Mouse (Mus musculus) liver, postnatal 0 days (tissue): ENCODE data around the gene Tsacc. TPM values are rescaled to one million over a fixed set of nuclear protein-coding genes. Genes with fewer than 3 reads are reported as not detected.
A peak's percentile ranks its signal among the peaks of the same experiment; 100 is the strongest.

Experiments used
- ATAC-seq: fragments of 200-750 bp; cut with Nextera tagmentation; 2 replicates; pipeline ENCODE4 v1.8.0; 2017; ENCODE audit warnings: mild to moderate bottlenecking, moderate library complexity
- DNase-seq: peaks from one replicate; pipeline ENCODE4 v3.0.0-alpha.2; 2016
- H3K27ac ChIP-seq: fragments of 300-500 bp; sonication (generic); 2 replicates; pipeline ENCODE4 v1.5.1; 2014; ENCODE audit warnings: antibody characterized with exemption, moderate library complexity, mild to moderate bottlenecking, low read depth
- H3K27me3 ChIP-seq: fragments of 300-500 bp; sonication (generic); 2 replicates; pipeline ENCODE4 v1.6.1; 2014; ENCODE audit warnings: low read length, control low read depth, mixed read lengths; ENCODE audit not compliant: insufficient read depth
- H3K36me3 ChIP-seq: fragments of 300-500 bp; sonication (generic); replicated peaks from 2 replicates; pipeline ENCODE4 v1.6.1; 2014; ENCODE audit warnings: mild to moderate bottlenecking, control low read depth, low read length, moderate library complexity, mixed read lengths; ENCODE audit not compliant: insufficient read depth
- H3K4me1 ChIP-seq: fragments of 300-500 bp; sonication (generic); 2 replicates; pipeline ENCODE4 v1.6.1; 2014; ENCODE audit warnings: antibody characterized with exemption, mild to moderate bottlenecking, control low read depth; ENCODE audit not compliant: insufficient read depth
- H3K4me2 ChIP-seq: fragments of 300-500 bp; sonication (generic); 2 replicates; pipeline ENCODE4 v1.6.1; 2014; ENCODE audit warnings: low read depth, mild to moderate bottlenecking, low read length, moderate library complexity, mixed read lengths
- H3K4me3 ChIP-seq: fragments of 300-500 bp; sonication (generic); 2 replicates; pipeline ENCODE4 v1.5.1; 2014; ENCODE audit warnings: low read depth, low read length
- H3K9ac ChIP-seq: fragments of 300-500 bp; sonication (generic); replicated peaks from 2 replicates; pipeline ENCODE4 v1.6.1; 2014; ENCODE audit warnings: mild to moderate bottlenecking, moderate library complexity
- H3K9me3 ChIP-seq: fragments of 300-500 bp; sonication (generic); 2 replicates; pipeline ENCODE4 v1.6.1; 2016; ENCODE audit warnings: mild to moderate bottlenecking, control low read depth, low read length, mixed read lengths
- CTCF ChIP-seq: sonication (generic); IDR thresholded peaks from 2 replicates; pipeline ENCODE4 v1.5.1; 2016; ENCODE audit warnings: antibody characterized with exemption, low read depth
- EP300 ChIP-seq: IDR thresholded peaks from 2 replicates; pipeline ENCODE4 v1.6.1; 2016; ENCODE audit warnings: antibody characterized with exemption, low read depth, mild to moderate bottlenecking
- WGBS: fragments of 180-500 bp; shearing (Covaris S2); extraction: QIAGEN DNeasy Blood & Tissue Kit; methylation state at CpG from one replicate; pipeline ENCODE4 v1.1.7; 2014; ENCODE audit not compliant: insufficient replicate concordance; 5-methylcytosine and 5-hydroxymethylcytosine counted together
- polyA plus RNA-seq: library from polyadenylated mRNA; unstranded; fragments of >200 nt; fragmentation: Nextera tagmentation; extraction: Ambion mirVana; gene quantifications from 2 replicates; pipeline ENCODE4 v1.2.1, GENCODE M21; 2015

The Tsacc gene
- polyA plus RNA-seq: 6.2 and 7.0 TPM in 2 replicates

DNA sequence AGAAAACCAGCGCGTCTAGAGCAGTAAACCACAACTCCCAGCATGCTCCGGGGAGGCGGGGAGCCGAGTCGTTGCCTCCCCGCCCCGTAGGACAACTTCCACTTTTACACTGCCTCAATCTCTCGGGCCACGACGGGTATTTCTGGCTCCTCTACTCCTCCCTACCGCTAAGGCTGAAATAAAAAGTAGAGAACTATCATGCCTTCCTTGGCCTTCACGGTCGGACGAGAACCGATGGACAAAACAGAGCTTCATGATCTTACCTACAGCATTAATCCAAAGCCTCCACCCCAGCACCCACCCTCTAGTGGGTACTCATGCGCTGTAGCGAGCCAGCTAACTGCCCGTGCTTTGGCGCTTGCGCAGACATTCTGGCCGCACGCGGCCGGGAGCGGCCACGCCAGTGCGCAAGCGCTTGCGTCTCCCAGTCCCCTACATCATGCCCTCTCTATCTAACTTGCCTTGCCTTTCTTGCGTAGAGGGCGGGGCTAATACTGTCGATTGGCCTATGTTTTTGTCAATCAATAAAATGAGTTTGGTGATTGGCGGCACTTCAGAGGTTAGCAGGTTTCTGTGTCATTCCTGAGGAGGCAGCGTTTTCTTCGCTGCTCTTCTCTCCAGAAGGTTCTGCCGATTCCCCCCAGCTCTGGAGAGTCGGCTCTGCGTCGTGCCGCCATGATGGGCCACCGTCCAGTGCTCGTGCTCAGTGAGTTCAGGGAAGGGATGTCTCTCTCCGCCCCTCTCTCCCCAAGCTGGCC is at the start of gene Tsacc, which contains the start of gene Cct3:
Gene Tsacc, minus strand, starts transcription at position 439 of the 758 bp plus-strand sequence.
Gene Cct3, plus strand, starts transcription at position 556 of the 758 bp plus-strand sequence.
- H3K27ac ChIP-seq: peak within 1 kb of the TSS; percentile 95
- peak within 1 kb of the TSS; percentile 93 for H3K4me2 ChIP-seq
- peaks cover 20% of the 10 kb centered on the region for H3K4me1 ChIP-seq
- peak within 1 kb of the TSS; percentile 76 for H3K4me3 ChIP-seq
- ATAC-seq (peak; percentile 97), DNase-seq (peak; percentile 94)
- H3K27me3 ChIP-seq: no peaks in the 10 kb centered on the region
- TF ChIP-seq EP300: peak; percentile 28; the same call in 1 of the 2 replicates
- peak; percentile 25; the same call in 1 of the 2 replicates for TF ChIP-seq CTCF
- peaks cover 20% of the 10 kb centered on the region for H3K36me3 ChIP-seq
- H3K9me3 ChIP-seq: no peaks in the 10 kb centered on the region
- under 1% methylated on average over 44 of the region's 44 CpGs for WGBS
- peak within 1 kb of the TSS; percentile 78 for H3K9ac ChIP-seq

DNA sequence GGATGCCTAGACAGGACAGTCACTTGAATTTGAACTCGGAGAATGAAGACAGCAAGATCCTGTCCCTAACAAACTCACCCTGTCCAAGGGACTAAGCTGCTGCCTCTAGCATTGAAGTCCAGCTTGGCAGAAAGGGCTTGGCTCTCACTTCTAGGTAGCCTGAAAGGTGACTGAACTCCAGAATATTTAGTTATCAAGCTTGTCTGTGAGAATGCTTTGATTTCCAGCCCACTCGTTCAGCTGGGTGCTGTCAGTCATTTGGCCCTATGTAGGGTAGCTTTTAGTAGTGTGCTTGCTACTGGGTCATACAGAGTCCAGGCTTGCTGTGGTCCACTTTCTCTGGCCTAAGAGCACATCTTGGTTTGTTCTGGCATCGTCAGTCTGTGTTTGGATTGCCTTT is 42.2 kb upstream of the Tsacc start:
- 70% methylated on average over 3 of the region's 3 CpGs for WGBS
- ATAC-seq (no peak), DNase-seq (no peak)
- Histone ChIP-seq H3K36me3 (peaks cover 31% of the 10 kb centered on the region), H3K27ac (peak overlapping the region; percentile 98), H3K4me3 (peak overlapping the region; percentile 6; the same call in 1 of the 2 replicates), H3K27me3 (no peaks in the 10 kb centered on the region), H3K4me2 (peak overlapping the region; percentile 78), H3K9ac (no peak overlapping the region), H3K9me3 (no peaks in the 10 kb centered on the region), H3K4me1 (peaks cover 35% of the 10 kb centered on the region)
- no peak for TF ChIP-seq CTCF
- no peak for TF ChIP-seq EP300

GRCm38 (mm10) chr3:88338316-88338715 is 41.5 kb upstream of the Tsacc start:
- no peaks in the 10 kb centered on the region for H3K9me3 ChIP-seq
- DNase-seq (no peak), ATAC-seq (no peak)
- H3K27ac ChIP-seq: peak overlapping the region; percentile 98
- 39% methylated on average over 7 of the region's 7 CpGs for WGBS
- H3K27me3 ChIP-seq: no peaks in the 10 kb centered on the region
- peaks cover 37% of the 10 kb centered on the region for H3K4me1 ChIP-seq
- peak overlapping the region; percentile 21; the same call in 1 of the 2 replicates for H3K9ac ChIP-seq
- peak; percentile 57 for TF ChIP-seq EP300
- no peak for TF ChIP-seq CTCF
- peak overlapping the region; percentile 78 for H3K4me2 ChIP-seq
- peaks cover 24% of the 10 kb centered on the region for H3K36me3 ChIP-seq
- peak overlapping the region; percentile 6; the same call in 1 of the 2 replicates for H3K4me3 ChIP-seq

- peaks cover 37% of the 10 kb centered on the region for H3K4me1 ChIP-seq
- peak overlapping the region; percentile 90; the same call in 1 of the 2 replicates for H3K9ac ChIP-seq
- TF ChIP-seq CTCF: no peak
- no peak for TF ChIP-seq EP300
- H3K36me3 ChIP-seq: peaks cover 16% of the 10 kb centered on the region
- H3K27me3 ChIP-seq: no peaks in the 10 kb centered on the region
- peak overlapping the region; percentile 78 for H3K4me2 ChIP-seq
- DNase-seq (peak; percentile 44), ATAC-seq (0 out of 2 replicates have a peak, but pooled peaks have one; percentile 6)
- 43% methylated on average over 11 of the region's 11 CpGs for WGBS
- peak overlapping the region; percentile 98 for H3K27ac ChIP-seq
- peak overlapping the region; percentile 92 for H3K4me3 ChIP-seq
- no peaks in the 10 kb centered on the region for H3K9me3 ChIP-seq
Measured at GRCm38 (mm10) chr3:88337367-88338020, 40.7 kb upstream of the Tsacc start.

DNA sequence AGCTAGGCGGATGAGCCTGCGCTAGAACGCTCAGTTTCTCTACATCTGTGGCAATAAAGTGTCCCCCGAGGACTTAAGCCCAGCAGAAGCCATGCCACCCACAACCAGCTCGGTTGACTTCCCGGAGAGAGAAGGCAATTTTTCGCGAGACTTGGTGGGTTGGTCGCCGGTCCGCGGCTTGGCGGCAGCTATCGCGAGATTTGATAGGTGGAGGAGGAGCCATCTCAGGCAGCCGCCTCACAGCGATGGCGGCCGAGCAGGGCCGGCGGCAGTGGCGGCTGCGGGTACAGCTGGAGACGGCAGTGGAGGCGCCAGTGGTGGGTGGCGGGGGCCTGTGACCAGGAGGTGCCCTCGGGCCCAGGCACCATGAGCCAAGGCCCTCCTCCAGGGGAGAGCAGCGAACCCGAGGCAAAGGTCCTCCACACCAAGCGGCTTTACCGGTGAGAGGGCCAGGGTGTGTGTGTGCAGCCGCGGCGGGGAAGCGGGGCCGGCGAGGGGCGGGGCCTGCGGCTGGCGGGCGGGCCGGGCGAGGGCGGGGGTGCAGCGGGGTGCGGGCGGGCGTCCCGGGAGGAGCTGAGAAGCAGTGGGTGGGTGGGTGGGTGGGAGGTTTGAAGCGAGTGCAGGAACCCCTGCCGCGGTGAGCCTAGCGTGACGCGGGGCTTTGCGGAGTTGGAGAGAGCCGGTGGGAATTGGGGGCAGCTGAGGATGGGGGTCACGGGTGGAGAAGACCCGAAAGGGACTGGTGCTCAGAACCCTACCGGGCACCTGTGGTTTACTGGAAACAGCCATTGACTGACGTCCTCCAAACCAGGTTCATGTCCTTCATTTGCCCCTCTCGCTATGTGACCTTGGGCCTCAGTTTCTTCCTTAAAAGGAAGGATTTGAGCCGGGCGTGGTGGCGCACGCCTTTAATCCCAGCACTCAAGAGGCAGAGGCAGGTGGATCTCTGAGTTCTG is 39.5 kb upstream of the Tsacc start, which contains the start of the genes Tmem79 and Smg5:
Gene Tmem79, minus strand, starts transcription at position 91 of the 956 bp plus-strand sequence.
Gene Smg5, plus strand, starts transcription at position 203 of the 956 bp plus-strand sequence.
- 1% methylated on average over 48 of the region's 66 CpGs for WGBS

More for the DNA sequence above, 39.5 kb upstream of the Tsacc start, which contains the start of the genes Tmem79 and Smg5:
- peak within 1 kb of the TSS; percentile 98 for H3K27ac ChIP-seq
- H3K4me1 ChIP-seq: peaks cover 37% of the 10 kb centered on the region
- no peaks in the 10 kb centered on the region for H3K9me3 ChIP-seq
- TF ChIP-seq CTCF (no peak), EP300 (peak; percentile 83)
- peak within 1 kb of the TSS; percentile 78 for H3K4me2 ChIP-seq
- peaks cover 4% of the 10 kb centered on the region; the same call in 1 of the 2 replicates for H3K36me3 ChIP-seq
- H3K9ac ChIP-seq: peak within 1 kb of the TSS; percentile 90
- H3K27me3 ChIP-seq: no peaks in the 10 kb centered on the region
- peak; percentile 92 for ATAC-seq
- DNase-seq: peak; percentile 96
- H3K4me3 ChIP-seq: peak within 1 kb of the TSS; percentile 92
